Mouse (Mus musculus) lung, postnatal 0 days (tissue): ENCODE measurements around the gene Snapc4.

Experiments used
- CTCF ChIP-seq: IDR thresholded peaks from 2 replicates; pipeline ENCODE4 v1.5.1; 2016; ENCODE audit warnings: antibody characterized with exemption, mild to moderate bottlenecking
- EP300 ChIP-seq: IDR thresholded peaks from 2 replicates; pipeline ENCODE4 v1.6.1; 2016; ENCODE audit warnings: antibody characterized with exemption, mild to moderate bottlenecking, control low read depth

- TF ChIP-seq CTCF (no peak), EP300 (no peak)
Observed at GRCm38 (mm10) chr2:26327852-26328251, 52.6 kb downstream of the Snapc4 start.
